Mouse (Mus musculus) CD8-positive naive resting alpha-beta T cell, adult 57 days (primary cell): ENCODE results near the gene Rgs14. TPM values are rescaled to one million over a fixed set of nuclear protein-coding genes. Genes with fewer than 3 reads are reported as not detected.

Experiments used
- total RNA-seq: library from RNA; stranded (reverse); gene quantifications from one replicate; pipeline ENCODE4 v1.2.4, GENCODE M21; 2023

Gene Rgs14
- total RNA-seq: 73.8 TPM

GRCm38 (mm10) chr13:55369531-55370114 is at the start of gene Rgs14:
Gene Rgs14 (plus strand): TSS chr13:55369732.

GRCm38 (mm10) chr13:55319931-55320533 is 49.5 kb upstream of the Rgs14 start, which contains the start of gene Prelid1:
Gene Prelid1 (plus strand): TSS chr13:55320500.

GRCm38 (mm10) chr13:55321434-55322129 is 48.0 kb upstream of the Rgs14 start, which contains the start of gene Rab24:
Gene Rab24 (minus strand): TSS chr13:55321946.

GRCm38 (mm10) chr13:55329683-55330566 is 39.6 kb upstream of the Rgs14 start, which contains the start of gene Mxd3:
Gene Mxd3 (minus strand): TSS chr13:55329823.

GRCm38 (mm10) chr13:55362453-55363060 is 7.0 kb upstream of the Rgs14 start, which contains the start of gene Lman2:
Gene Lman2 (minus strand): TSS chr13:55362783.

GRCm38 (mm10) chr13:55398088-55398487 is 28.6 kb downstream of the Rgs14 start, which contains the start of gene Slc34a1:
Gene Slc34a1 (plus strand): TSS chr13:55398187.

GRCm38 (mm10) chr13:55414743-55415380 is 45.3 kb downstream of the Rgs14 start, which contains the start of gene Pfn3:
Gene Pfn3 (minus strand): TSS chr13:55415232.

GRCm38 (mm10) chr13:55426613-55427012 is 57.1 kb downstream of the Rgs14 start, which contains the start of gene F12:
Gene F12 (minus strand): TSS chr13:55426793.

Other genes with a start within 250 kb of the Rgs14 start
- not detected for gene Gm17617, start 236.2 kb upstream of the Rgs14 start, total RNA-seq
- not detected for gene Fgfr4, start 217.1 kb upstream of the Rgs14 start, total RNA-seq
- 173 TPM for gene Nsd1, start 159.9 kb upstream of the Rgs14 start, total RNA-seq
- gene Prelid1, start 49.2 kb upstream of the Rgs14 start, total RNA-seq: 131 TPM
- gene Rab24, start 47.8 kb upstream of the Rgs14 start, total RNA-seq: 51.4 TPM
- 0.40 TPM for gene Mxd3, start 39.9 kb upstream of the Rgs14 start, total RNA-seq
- 105 TPM for gene Lman2, start 6.9 kb upstream of the Rgs14 start, total RNA-seq
- not detected for gene Slc34a1, start 28.5 kb downstream of the Rgs14 start, total RNA-seq
- not detected for gene Pfn3, start 45.5 kb downstream of the Rgs14 start, total RNA-seq
- gene F12, start 57.1 kb downstream of the Rgs14 start, total RNA-seq: 1.9 TPM
- 432 TPM for gene Grk6, start 75.3 kb downstream of the Rgs14 start, total RNA-seq
- 43.9 TPM for gene Prr7, start 94.5 kb downstream of the Rgs14 start, total RNA-seq
- 0.34 TPM for gene Dbn1, start 118.4 kb downstream of the Rgs14 start, total RNA-seq
- 7.9 TPM for gene Pdlim7, start 143.9 kb downstream of the Rgs14 start, total RNA-seq
- 17.9 TPM for gene Dok3, start 159.6 kb downstream of the Rgs14 start, total RNA-seq
- 74.7 TPM for gene Ddx41, start 166.9 kb downstream of the Rgs14 start, total RNA-seq
- gene Fam193b, start 201.4 kb downstream of the Rgs14 start, total RNA-seq: 177 TPM
- gene Tmed9, start 204.0 kb downstream of the Rgs14 start, total RNA-seq: 100 TPM
- gene B4galt7, start 230.2 kb downstream of the Rgs14 start, total RNA-seq: 39.6 TPM